Mouse (Mus musculus) heart, adult 11 months (tissue): ENCODE data around the gene Apobec1.
A peak's percentile ranks its signal among the peaks of the same experiment; 100 is the strongest.
"Not testable (repeated sequence)": the region's sequence is repeated elsewhere in the genome, so short reads cannot be mapped to it uniquely, and the experiment has no call there.

Experiments used
- DNase-seq: peaks from one replicate; pipeline ENCODE4 v3.0.0; 2022

Apobec1 gene

GRCm38 (mm10) chr6:122555266-122555665, 47.0 kb downstream of the Apobec1 start:
- no peak for DNase-seq

DNA sequence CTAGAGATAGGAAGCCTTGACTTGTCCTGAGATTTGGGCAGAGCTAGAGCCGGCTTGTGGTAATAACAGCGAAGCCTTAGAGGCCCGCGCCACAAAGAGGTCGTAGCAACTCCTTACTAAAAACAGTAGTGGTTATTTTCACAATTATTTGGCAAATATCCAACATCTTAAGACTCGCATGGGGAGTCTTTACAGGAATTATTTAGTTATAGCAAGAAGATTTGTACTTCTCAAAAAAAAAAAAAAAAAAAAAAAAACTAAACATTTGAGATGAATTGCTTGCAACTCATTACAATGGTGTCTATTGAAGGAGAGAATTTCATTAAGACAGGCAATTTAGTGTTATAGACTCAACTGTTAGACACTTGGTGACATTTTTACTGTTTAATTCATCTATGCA, 48.1 kb downstream of the Apobec1 start:
- no peak for DNase-seq

- DNase-seq = no peak
Measured at GRCm38 (mm10) chr6:122553606-122554005, 48.6 kb downstream of the Apobec1 start, which contains the start of gene Aicda. Gene Aicda, plus strand, starts transcription at chr6:122553801.

- DNase-seq = no peak
Measured at GRCm38 (mm10) chr6:122545948-122546347, 56.3 kb downstream of the Apobec1 start.

DNA sequence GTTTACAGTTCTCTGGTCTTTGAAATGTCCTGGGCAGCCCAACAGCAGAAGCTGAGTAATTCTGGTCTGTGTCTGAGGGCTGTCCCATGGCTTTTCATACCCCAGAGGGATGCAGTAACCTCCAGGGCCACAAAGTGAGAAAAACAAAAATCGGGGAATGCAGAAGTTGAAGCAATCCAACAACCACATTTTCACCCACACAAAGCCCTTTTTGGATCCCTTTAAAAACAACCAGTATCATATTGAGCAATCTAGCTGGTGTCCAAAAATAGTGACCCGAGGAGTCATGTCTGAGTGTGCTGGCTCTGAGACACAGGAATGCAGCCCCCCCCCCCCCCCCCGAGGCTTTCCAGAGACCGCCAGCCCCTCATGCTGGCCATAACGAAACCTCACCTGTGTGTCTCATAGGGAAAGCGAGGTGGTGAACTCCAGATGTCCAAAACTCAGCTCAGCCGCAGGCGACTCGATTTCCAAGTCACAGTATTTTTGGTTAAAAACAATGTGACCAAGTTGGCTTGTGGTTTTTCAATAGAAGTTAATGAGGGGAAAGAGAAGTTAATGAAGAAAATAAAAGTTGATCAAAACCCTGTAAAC, 56.9 kb downstream of the Apobec1 start:
- DNase-seq = peak; percentile 91

GRCm38 (mm10) chr6:122544672-122545071, 57.6 kb downstream of the Apobec1 start:
- DNase-seq = no peak

DNA sequence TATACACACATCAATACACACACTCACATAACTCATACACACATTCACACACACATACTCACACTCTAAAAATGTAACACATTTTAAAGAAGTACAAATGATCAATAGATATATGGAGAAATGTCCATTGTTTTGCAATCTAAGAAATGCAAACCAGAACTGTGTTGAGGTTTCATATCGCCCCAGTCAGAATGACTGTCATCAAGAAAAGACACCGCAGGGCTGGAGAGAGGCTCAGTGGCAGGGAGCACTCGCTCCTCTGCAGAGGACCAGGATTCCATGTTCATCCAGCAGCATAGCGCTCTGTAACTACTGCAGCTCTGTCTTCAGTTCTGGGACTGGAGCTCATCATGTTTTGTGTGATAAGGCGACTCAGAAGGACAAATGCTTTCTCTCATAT, 58.7 kb downstream of the Apobec1 start:
- DNase-seq = no peak

GRCm38 (mm10) chr6:122542459-122542858, 59.8 kb downstream of the Apobec1 start:
- DNase-seq = not testable (repeated sequence)

- DNase-seq = no peak
Measured at GRCm38 (mm10) chr6:122539564-122539963, 62.7 kb downstream of the Apobec1 start.

GRCm38 (mm10) chr6:122534032-122534431, 68.2 kb downstream of the Apobec1 start:
- no peak for DNase-seq

DNA sequence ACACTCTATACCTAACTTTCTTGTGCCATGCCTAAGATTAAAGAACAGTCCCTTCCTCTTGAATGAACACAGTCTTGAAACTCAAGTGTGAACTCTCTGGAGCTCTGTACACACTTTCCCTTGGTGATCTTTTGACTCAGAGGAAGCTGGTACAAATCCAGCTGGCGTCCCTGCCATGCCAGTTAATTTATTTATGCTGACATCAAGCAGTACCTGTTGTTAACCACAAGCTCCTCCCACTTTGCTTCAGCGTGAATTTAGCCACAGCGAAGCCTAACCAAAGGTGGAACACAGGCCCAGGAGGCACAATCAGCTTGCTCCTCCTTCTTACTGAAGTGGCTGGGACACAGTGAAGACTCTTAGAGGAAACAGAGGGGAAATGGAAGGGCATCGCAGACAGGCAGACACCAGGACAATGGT, 69.4 kb downstream of the Apobec1 start:
- DNase-seq = no peak

GRCm38 (mm10) chr6:122531466-122532174, 70.6 kb downstream of the Apobec1 start:
- DNase-seq = no peak

GRCm38 (mm10) chr6:122528136-122528535, 74.1 kb downstream of the Apobec1 start:
- DNase-seq = no peak
